Mouse (Mus musculus) kidney, adult 2 months (tissue): ENCODE measurements around the gene Cela3b.

Source experiments
- CTCF ChIP-seq: fragments of 200-500 bp; conservative IDR thresholded peaks from 2 replicates; pipeline ENCODE4 v1.5.1; 2011; ENCODE audit warnings: low read depth, mild to moderate bottlenecking, control low read depth, low read length, moderate library complexity, mixed read lengths; ENCODE audit not compliant: insufficient read depth, insufficient read length
- POLR2A ChIP-seq: fragments of 200-500 bp; IDR thresholded peaks from one replicate; pipeline ENCODE4 v1.6.1; 2011; ENCODE audit warnings: low read depth, low read length, control low read depth

GRCm38 (mm10) chr4:137405571-137405970 is 24.8 kb downstream of the Cela3b start:
- TF ChIP-seq POLR2A (no peak), CTCF (no peak)
